Mouse (Mus musculus): Measurements from ENCODE around the gene 1700037C18Rik.

The 1700037C18Rik gene

GRCm38 (mm10) chr16:3908537-3909111 lies at the start of gene 1700037C18Rik, which contains the start of gene Cluap1:
Gene 1700037C18Rik (minus strand): TSS chr16:3908689.
Gene Cluap1 (plus strand): TSS chr16:3908801.
- TF ChIP-seq GATA4 (IDR thresholded peaks at IDR 0.05; ENCODE audit: insufficient replicate concordance, low read length) = no peak

GRCm38 (mm10) chr16:3956369-3956768 lies 47.9 kb upstream of the 1700037C18Rik start:
- no peak for TF ChIP-seq GATA4 (IDR thresholded peaks at IDR 0.05; ENCODE audit: insufficient replicate concordance, low read length)

GRCm38 (mm10) chr16:3951141-3951540 lies 42.7 kb upstream of the 1700037C18Rik start:
- no peak for TF ChIP-seq GATA4 (IDR thresholded peaks at IDR 0.05; ENCODE audit: insufficient replicate concordance, low read length)

GRCm38 (mm10) chr16:3934701-3935100 lies 26.2 kb upstream of the 1700037C18Rik start:
- TF ChIP-seq GATA4 (IDR thresholded peaks at IDR 0.05; ENCODE audit: insufficient replicate concordance, low read length) = no peak

- no peak for TF ChIP-seq GATA4 (IDR thresholded peaks at IDR 0.05; ENCODE audit: insufficient replicate concordance, low read length)
Measured at GRCm38 (mm10) chr16:3934091-3934490, 25.6 kb upstream of the 1700037C18Rik start.

- no peak for TF ChIP-seq GATA4 (IDR thresholded peaks at IDR 0.05; ENCODE audit: insufficient replicate concordance, low read length)
Measured at GRCm38 (mm10) chr16:3933536-3933935, 25.0 kb upstream of the 1700037C18Rik start.

- TF ChIP-seq GATA4 (IDR thresholded peaks at IDR 0.05; ENCODE audit: insufficient replicate concordance, low read length) = no peak
Measured at GRCm38 (mm10) chr16:3929151-3929550, 20.7 kb upstream of the 1700037C18Rik start.

- no peak for TF ChIP-seq GATA4 (IDR thresholded peaks at IDR 0.05; ENCODE audit: insufficient replicate concordance, low read length)
Measured at GRCm38 (mm10) chr16:3928582-3928981, 20.1 kb upstream of the 1700037C18Rik start.

GRCm38 (mm10) chr16:3923966-3924365 lies 15.5 kb upstream of the 1700037C18Rik start:
- TF ChIP-seq GATA4 (IDR thresholded peaks at IDR 0.05; ENCODE audit: insufficient replicate concordance, low read length) = no peak

- no peak for TF ChIP-seq GATA4 (IDR thresholded peaks at IDR 0.05; ENCODE audit: insufficient replicate concordance, low read length)
Measured at GRCm38 (mm10) chr16:3923515-3923914, 15.0 kb upstream of the 1700037C18Rik start.

GRCm38 (mm10) chr16:3920756-3921155 lies 12.3 kb upstream of the 1700037C18Rik start:
- TF ChIP-seq GATA4 (IDR thresholded peaks at IDR 0.05; ENCODE audit: insufficient replicate concordance, low read length) = no peak

- no peak for TF ChIP-seq GATA4 (IDR thresholded peaks at IDR 0.05; ENCODE audit: insufficient replicate concordance, low read length)
Measured at GRCm38 (mm10) chr16:3909118-3909517, 629 bp upstream of the 1700037C18Rik start.

GRCm38 (mm10) chr16:3907471-3907870 lies 1.0 kb downstream of the 1700037C18Rik start:
- no peak for TF ChIP-seq GATA4 (IDR thresholded peaks at IDR 0.05; ENCODE audit: insufficient replicate concordance, low read length)

- no peak for TF ChIP-seq GATA4 (IDR thresholded peaks at IDR 0.05; ENCODE audit: insufficient replicate concordance, low read length)
Measured at GRCm38 (mm10) chr16:3896553-3896952, 11.9 kb downstream of the 1700037C18Rik start.

- TF ChIP-seq GATA4 (IDR thresholded peaks at IDR 0.05; ENCODE audit: insufficient replicate concordance, low read length) = no peak
Measured at GRCm38 (mm10) chr16:3896046-3896445, 12.4 kb downstream of the 1700037C18Rik start.

- TF ChIP-seq GATA4 (IDR thresholded peaks at IDR 0.05; ENCODE audit: insufficient replicate concordance, low read length) = peak; percentile 61; the same call in 1 of the 2 replicates
Measured at GRCm38 (mm10) chr16:3895173-3895792, 13.2 kb downstream of the 1700037C18Rik start.

- TF ChIP-seq GATA4 (IDR thresholded peaks at IDR 0.05; ENCODE audit: insufficient replicate concordance, low read length) = no peak
Measured at GRCm38 (mm10) chr16:3893739-3894138, 14.8 kb downstream of the 1700037C18Rik start.

Data from liver, adult (tissue).